Mouse (Mus musculus) neural tube, postnatal 0 days (tissue): ENCODE measurements around the gene Socs5. TPM values are rescaled to one million over a fixed set of nuclear protein-coding genes. Genes with fewer than 3 reads are reported as not detected.

Source experiments
- microRNA-seq: library from miRNA; unstranded; fragments of <30 nt; microRNA quantifications from one replicate; pipeline ENCODE4, GENCODE M21; 2016
- polyA plus RNA-seq: library from polyadenylated mRNA; unstranded; fragments of >200 nt; fragmentation: Nextera tagmentation; extraction: Ambion mirVana; gene quantifications from 2 replicates; pipeline ENCODE4 v1.2.1, GENCODE M21; 2015

The Socs5 gene
- polyA plus RNA-seq: 19.6 and 19.7 TPM in 2 replicates

GRCm38 (mm10) chr17:87107623-87108221, at the start of gene Socs5:
Socs5 (plus strand) TSS chr17:87107679.

Small RNAs within 50 kb of the gene (microRNA-seq; reads per million reads assigned to microRNA genes)
- not detected for gene Gm22346

Other genes starting within 250 kb of the Socs5 start
- not detected in 2 replicates for gene Tmem247, start 190.3 kb upstream of the Socs5 start, polyA plus RNA-seq
- 0.71 and 0.85 TPM in 2 replicates for gene Atp6v1e2, start 159.8 kb upstream of the Socs5 start, polyA plus RNA-seq
- 9.8 and 11.4 TPM in 2 replicates for gene Rhoq, start 144.6 kb upstream of the Socs5 start, polyA plus RNA-seq
- gene Pigf, start 82.3 kb upstream of the Socs5 start, polyA plus RNA-seq: 35.7 and 39.7 TPM in 2 replicates
- 173 and 188 TPM in 2 replicates for gene Cript, start 82.1 kb upstream of the Socs5 start, polyA plus RNA-seq
- gene Mcfd2, start 158.3 kb downstream of the Socs5 start, polyA plus RNA-seq: 42.6 and 43.8 TPM in 2 replicates
- gene Ttc7, start 175.2 kb downstream of the Socs5 start, polyA plus RNA-seq: 11.8 and 12.7 TPM in 2 replicates